Mouse (Mus musculus): ENCODE measurements around the gene Dnttip2. TPM values are rescaled to one million over a fixed set of nuclear protein-coding genes. Genes with fewer than 3 reads are reported as not detected.
"Not testable (repeated sequence)": the region's sequence is repeated elsewhere in the genome, so short reads cannot be mapped to it uniquely, and the experiment has no call there.

Gene Dnttip2
- 11.8 and 33.5 TPM in 2 replicates for polyA plus RNA-seq (2011; ENCODE audit: insufficient read depth, insufficient read length, low replicate concordance, missing spikeins)

GRCm38 (mm10) chr3:122274241-122275024 is at the start of gene Dnttip2:
Gene Dnttip2 (plus strand): TSS chr3:122274388.
- Histone ChIP-seq H3K4me1 (ENCODE audit: control insufficient read depth, insufficient read depth, low read length) (peaks cover 3% of the 10 kb centered on the region; the same call in 1 of the 2 replicates), H3K4me3 (replicated peaks; ENCODE audit: control insufficient read depth, low read depth, low read length) (peak within 1 kb of the TSS; percentile 93), H3K27ac (ENCODE audit: control insufficient read depth, insufficient read depth, low read depth, low read length, poor library complexity) (peak within 1 kb of the TSS; percentile 90)
- no peak for TF ChIP-seq CTCF (IDR thresholded peaks at IDR 0.05; ENCODE audit: control insufficient read depth, insufficient read depth, low read length)
- peak; percentile 54; the same call in 1 of the 2 replicates for TF ChIP-seq POLR2A (IDR thresholded peaks at IDR 0.05; ENCODE audit: borderline replicate concordance, control insufficient read depth, low read depth, low read length)
- under 1% methylated on average over 57 of the region's 57 CpGs for WGBS

- H3K27ac ChIP-seq (ENCODE audit: control insufficient read depth, insufficient read depth, low read depth, low read length, poor library complexity); H3K4me3 ChIP-seq (replicated peaks; ENCODE audit: control insufficient read depth, low read depth, low read length); H3K4me1 ChIP-seq (ENCODE audit: control insufficient read depth, insufficient read depth, low read length): not testable (repeated sequence)
- WGBS: 71% methylated on average over 6 of the region's 6 CpGs
These were observed 47.2 kb upstream of the Dnttip2 start for GRCm38 (mm10) chr3:122226972-122227371.

- Histone ChIP-seq H3K4me3 (replicated peaks; ENCODE audit: control insufficient read depth, low read depth, low read length) (no peak overlapping the region), H3K4me1 (ENCODE audit: control insufficient read depth, insufficient read depth, low read length) (no peaks in the 10 kb centered on the region), H3K27ac (ENCODE audit: control insufficient read depth, insufficient read depth, low read depth, low read length, poor library complexity) (no peak overlapping the region)
- no peak for TF ChIP-seq POLR2A (IDR thresholded peaks at IDR 0.05; ENCODE audit: borderline replicate concordance, control insufficient read depth, low read depth, low read length)
- no peak for TF ChIP-seq CTCF (IDR thresholded peaks at IDR 0.05; ENCODE audit: control insufficient read depth, insufficient read depth, low read length)
- 18% methylated on average over 1 of the region's 1 CpGs for WGBS
These were observed 38.4 kb upstream of the Dnttip2 start for GRCm38 (mm10) chr3:122235772-122236171.

GRCm38 (mm10) chr3:122242876-122243275 is 31.3 kb upstream of the Dnttip2 start:
- no peak overlapping the region for H3K4me3 ChIP-seq (replicated peaks; ENCODE audit: control insufficient read depth, low read depth, low read length)
- H3K4me1 ChIP-seq (ENCODE audit: control insufficient read depth, insufficient read depth, low read length): peaks cover 5% of the 10 kb centered on the region
- H3K27ac ChIP-seq (ENCODE audit: control insufficient read depth, insufficient read depth, low read depth, low read length, poor library complexity): no peak overlapping the region
- TF ChIP-seq POLR2A (IDR thresholded peaks at IDR 0.05; ENCODE audit: borderline replicate concordance, control insufficient read depth, low read depth, low read length) (no peak), CTCF (IDR thresholded peaks at IDR 0.05; ENCODE audit: control insufficient read depth, insufficient read depth, low read length) (no peak)
- WGBS: 41% methylated on average over 6 of the region's 6 CpGs

- H3K27ac ChIP-seq (ENCODE audit: control insufficient read depth, insufficient read depth, low read depth, low read length, poor library complexity): peak overlapping the region; percentile 5; the same call in 1 of the 2 replicates
- 20% methylated on average over 14 of the region's 14 CpGs for WGBS
- peaks cover 5% of the 10 kb centered on the region for H3K4me1 ChIP-seq (ENCODE audit: control insufficient read depth, insufficient read depth, low read length)
- no peak overlapping the region for H3K4me3 ChIP-seq (replicated peaks; ENCODE audit: control insufficient read depth, low read depth, low read length)
- no peak for TF ChIP-seq CTCF (IDR thresholded peaks at IDR 0.05; ENCODE audit: control insufficient read depth, insufficient read depth, low read length)
- no peak for TF ChIP-seq POLR2A (IDR thresholded peaks at IDR 0.05; ENCODE audit: borderline replicate concordance, control insufficient read depth, low read depth, low read length)
These were observed 30.6 kb upstream of the Dnttip2 start for GRCm38 (mm10) chr3:122243416-122244167.

- TF ChIP-seq POLR2A (IDR thresholded peaks at IDR 0.05; ENCODE audit: borderline replicate concordance, control insufficient read depth, low read depth, low read length): no peak
- TF ChIP-seq CTCF (IDR thresholded peaks at IDR 0.05; ENCODE audit: control insufficient read depth, insufficient read depth, low read length): no peak
- Histone ChIP-seq H3K4me1 (ENCODE audit: control insufficient read depth, insufficient read depth, low read length) (peaks cover 5% of the 10 kb centered on the region), H3K4me3 (replicated peaks; ENCODE audit: control insufficient read depth, low read depth, low read length) (no peak overlapping the region), H3K27ac (ENCODE audit: control insufficient read depth, insufficient read depth, low read depth, low read length, poor library complexity) (no peak overlapping the region; the same call in 1 of the 2 replicates)
- 31% methylated on average over 6 of the region's 6 CpGs for WGBS
These were observed 29.4 kb upstream of the Dnttip2 start for GRCm38 (mm10) chr3:122244759-122245158.

- WGBS: under 1% methylated on average over 89 of the region's 90 CpGs
- Histone ChIP-seq H3K4me3 (replicated peaks; ENCODE audit: control insufficient read depth, low read depth, low read length) (peak within 1 kb of the TSS; percentile 88), H3K4me1 (ENCODE audit: control insufficient read depth, insufficient read depth, low read length) (peaks cover 5% of the 10 kb centered on the region), H3K27ac (ENCODE audit: control insufficient read depth, insufficient read depth, low read depth, low read length, poor library complexity) (peak within 1 kb of the TSS; percentile 99)
- peak; percentile 60 for TF ChIP-seq CTCF (IDR thresholded peaks at IDR 0.05; ENCODE audit: control insufficient read depth, insufficient read depth, low read length)
- TF ChIP-seq POLR2A (IDR thresholded peaks at IDR 0.05; ENCODE audit: borderline replicate concordance, control insufficient read depth, low read depth, low read length): peak; percentile 81; the same call in 1 of the 2 replicates
These were observed 28.8 kb upstream of the Dnttip2 start, which contains the start of gene Gclm for GRCm38 (mm10) chr3:122245215-122245877. Gene Gclm (plus strand): TSS chr3:122245557.

GRCm38 (mm10) chr3:122245878-122246332 is 28.3 kb upstream of the Dnttip2 start:
- H3K27ac ChIP-seq (ENCODE audit: control insufficient read depth, insufficient read depth, low read depth, low read length, poor library complexity): peak overlapping the region; percentile 99
- WGBS: under 1% methylated on average over 50 of the region's 50 CpGs
- H3K4me3 ChIP-seq (replicated peaks; ENCODE audit: control insufficient read depth, low read depth, low read length): peak overlapping the region; percentile 88
- TF ChIP-seq CTCF (IDR thresholded peaks at IDR 0.05; ENCODE audit: control insufficient read depth, insufficient read depth, low read length) (no peak), POLR2A (IDR thresholded peaks at IDR 0.05; ENCODE audit: borderline replicate concordance, control insufficient read depth, low read depth, low read length) (no peak)
- H3K4me1 ChIP-seq (ENCODE audit: control insufficient read depth, insufficient read depth, low read length): peaks cover 5% of the 10 kb centered on the region
